Mouse (Mus musculus) granulocyte monocyte progenitor cell, adult 5-6 weeks (primary cell): ENCODE measurements around the gene Rcc1l. TPM values are rescaled to one million over a fixed set of nuclear protein-coding genes. Genes with fewer than 3 reads are reported as not detected.

Experiments used
- ATAC-seq: replicated peaks from 2 replicates; pipeline ENCODE4 v1.8.0; 2016; ENCODE audit warnings: mild to moderate bottlenecking, moderate TSS enrichment, inconsistent platforms; ENCODE audit not compliant: poor library complexity, severe bottlenecking
- total RNA-seq, 2 experiments: library from RNA; stranded (forward) in 1 of 2; stranded (reverse) in 1 of 2; fragments of 200-712, 200-1000 nt in 1 of 2; fragments of >200 nt in 1 of 2; fragmentation: Nextera tagmentation in 1 of 2; gene quantifications; 2 replicates each; pipeline ENCODE4 v1.2.3; 2014 to 2017

Gene Rcc1l
- total RNA-seq, 2 experiments from 2014 or later = 9.7 to 22.9 TPM

- no peak for ATAC-seq
Measured at GRCm38 (mm10) chr5:134119481-134120120, 57.0 kb downstream of the Rcc1l start.

DNA sequence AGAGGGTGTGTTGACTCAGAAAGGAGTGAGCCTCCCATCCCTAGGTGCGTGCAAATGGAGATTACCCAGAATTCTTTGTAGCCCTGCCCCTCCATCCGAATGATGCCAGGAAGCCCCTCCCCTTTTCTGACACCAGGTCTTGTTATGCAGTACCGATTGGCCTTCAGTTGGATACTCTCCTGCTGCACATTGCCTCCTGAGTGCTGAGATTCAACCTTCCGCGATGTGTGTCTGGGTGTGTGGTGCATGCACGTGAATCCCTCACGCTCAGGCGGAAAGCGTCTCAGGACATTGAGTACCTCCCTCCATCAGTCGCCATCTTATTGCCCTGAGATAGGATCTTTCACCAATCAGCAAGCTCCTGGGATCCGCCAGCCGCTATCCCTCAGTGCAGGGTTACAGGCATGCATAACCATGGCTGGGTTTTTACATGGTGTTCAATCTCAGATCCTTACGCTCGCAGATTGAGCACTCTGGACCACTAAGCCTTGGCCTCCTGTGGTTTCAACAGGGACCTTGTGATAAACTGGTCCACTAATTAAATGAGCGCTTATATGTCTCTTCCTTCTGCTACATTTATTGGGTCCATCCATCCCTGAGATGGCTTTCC is 57.7 kb downstream of the Rcc1l start:
- no peak for ATAC-seq

DNA sequence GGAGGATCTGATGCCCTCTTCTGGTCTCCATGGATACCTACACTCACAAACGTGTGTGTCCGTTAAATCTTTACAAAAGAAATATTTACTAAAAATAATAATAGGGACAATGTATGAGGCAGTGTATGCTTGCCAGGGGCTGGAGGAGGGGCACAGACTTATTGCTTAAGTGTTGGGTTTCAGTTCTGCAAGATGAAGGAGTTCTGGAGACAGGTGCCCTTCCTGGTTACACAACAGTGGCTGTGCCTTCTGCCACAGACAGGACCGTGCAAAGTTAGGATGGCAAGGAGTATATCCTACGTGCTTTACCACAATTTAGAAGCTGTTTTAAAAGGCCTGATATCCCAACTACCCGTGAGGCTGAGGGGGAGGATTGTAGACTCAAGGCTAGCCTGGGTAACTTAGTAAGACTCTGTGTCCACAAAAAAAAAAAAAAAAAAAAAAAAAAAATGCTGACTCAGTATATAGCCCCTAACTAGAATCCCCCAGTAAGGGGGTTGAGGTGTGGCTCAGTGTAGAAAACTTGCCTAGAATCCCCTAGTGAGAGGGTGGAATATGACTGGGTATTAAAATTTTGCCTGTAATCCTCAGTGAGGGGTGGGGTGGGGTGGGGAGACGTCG is 60.8 kb downstream of the Rcc1l start:
- ATAC-seq = peak; percentile 96

- ATAC-seq = 0 out of 2 replicates have a peak, but pooled peaks have one; percentile 7
Measured at GRCm38 (mm10) chr5:134114981-134115380, 61.6 kb downstream of the Rcc1l start.

DNA sequence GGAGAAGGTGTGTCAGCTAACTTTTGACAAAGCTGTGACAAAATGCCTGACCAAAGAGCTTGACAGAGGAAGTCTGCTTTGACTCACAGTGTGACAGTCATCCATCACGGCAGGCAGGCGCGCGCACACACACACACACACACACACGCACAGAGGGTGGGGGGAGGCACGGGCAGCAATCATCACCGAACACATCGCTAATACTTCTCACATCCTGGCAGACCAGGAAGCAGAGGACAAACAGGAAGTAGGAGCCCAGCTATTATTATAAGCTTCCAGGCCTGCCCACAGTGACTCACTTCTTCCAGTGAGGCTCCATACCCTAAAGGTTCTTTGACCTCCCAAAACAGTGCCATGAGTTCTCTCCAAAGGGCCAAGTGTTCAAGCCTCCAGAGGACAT is 70.7 kb downstream of the Rcc1l start:
- peak; percentile 69 for ATAC-seq

DNA sequence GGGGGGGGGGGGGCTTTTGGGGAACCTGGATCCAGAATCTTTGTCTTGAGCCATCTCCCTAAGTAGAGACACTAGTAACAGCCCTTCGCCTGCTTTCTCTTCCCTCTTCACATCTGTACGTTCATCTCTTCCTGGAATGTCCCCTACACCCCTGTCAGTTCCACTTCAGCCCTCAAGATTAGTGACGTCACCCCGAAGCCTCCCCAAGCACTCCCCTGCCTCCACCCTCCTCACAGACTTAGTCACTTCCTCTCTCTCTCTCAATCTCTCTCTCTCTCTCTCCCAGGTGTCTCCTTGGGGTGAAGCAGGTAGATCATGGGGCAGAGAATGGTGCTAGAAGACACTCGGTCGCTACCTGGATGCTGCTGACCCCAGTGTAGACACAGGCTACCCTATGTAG is 73.9 kb downstream of the Rcc1l start:
- ATAC-seq = peak; percentile 51

GRCm38 (mm10) chr5:134101883-134102282 is 74.7 kb downstream of the Rcc1l start:
- ATAC-seq = no peak

DNA sequence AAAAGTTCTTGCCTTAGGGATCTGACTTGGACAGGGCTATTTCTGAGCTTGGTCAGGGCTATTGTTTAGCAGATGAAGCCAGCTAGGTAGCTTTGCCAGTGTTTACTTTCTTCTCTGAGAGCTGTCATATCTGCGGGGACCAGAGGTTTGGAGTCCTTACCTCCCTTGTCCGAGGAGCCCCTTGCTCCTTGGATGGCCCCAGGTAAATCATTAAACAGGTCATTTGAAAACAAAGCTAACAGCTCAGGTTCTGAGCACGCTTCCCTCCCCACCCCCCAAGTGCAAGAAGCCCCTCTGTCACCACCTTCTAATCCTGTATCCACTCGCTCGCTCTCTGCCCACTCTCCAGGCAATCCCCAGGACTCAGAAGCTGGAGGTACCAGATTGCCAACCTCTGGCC is 75.3 kb downstream of the Rcc1l start:
- ATAC-seq = no peak

GRCm38 (mm10) chr5:134100232-134100771 is 76.3 kb downstream of the Rcc1l start:
- ATAC-seq = no peak

- ATAC-seq = peak; percentile 88
Measured at GRCm38 (mm10) chr5:134099496-134100211, 76.9 kb downstream of the Rcc1l start, which contains the start of gene Castor2. Castor2 (plus strand) TSS chr5:134099711.

GRCm38 (mm10) chr5:134098976-134099375 is 77.6 kb downstream of the Rcc1l start:
- ATAC-seq = 0 out of 2 replicates have a peak, but pooled peaks have one; percentile 2

- no peak for ATAC-seq
Measured at GRCm38 (mm10) chr5:134098341-134098902, 78.2 kb downstream of the Rcc1l start.

Other genes starting within 250 kb of the Rcc1l start
- 1.2 and 1.3 TPM in 2 replicates for gene Castor2, start 77.1 kb downstream of the Rcc1l start, total RNA-seq (2014; fragmentation: Nextera tagmentation)
- gene Castor2, start 77.1 kb downstream of the Rcc1l start, total RNA-seq (2017) = 0.30 and 3.0 TPM in 2 replicates
- 1.3 and 15.1 TPM in 2 replicates for gene Gtf2ird2, start 7.2 kb upstream of the Rcc1l start, total RNA-seq (2014; fragmentation: Nextera tagmentation)
- gene Gtf2ird2, start 7.2 kb upstream of the Rcc1l start, total RNA-seq (2017) = 3.9 and 5.0 TPM in 2 replicates
- 163 and 170 TPM in 2 replicates for gene Ncf1, start 52.9 kb upstream of the Rcc1l start, total RNA-seq (2014; fragmentation: Nextera tagmentation)
- 165 and 177 TPM in 2 replicates for gene Ncf1, start 52.9 kb upstream of the Rcc1l start, total RNA-seq (2017)
- 139 and 142 TPM in 2 replicates for gene Gtf2i, start 138.0 kb upstream of the Rcc1l start, total RNA-seq (2014; fragmentation: Nextera tagmentation)
- 49.9 and 63.1 TPM in 2 replicates for gene Gtf2i, start 138.0 kb upstream of the Rcc1l start, total RNA-seq (2017)